Mouse (Mus musculus): ENCODE data around the gene Nxf1. TPM values are rescaled to one million over a fixed set of nuclear protein-coding genes. Genes with fewer than 3 reads are reported as not detected.
"Not testable (repeated sequence)": the region's sequence is repeated elsewhere in the genome, so short reads cannot be mapped to it uniquely, and the experiment has no call there.

Gene Nxf1
- total RNA-seq (2021): 128 and 179 TPM in 2 replicates
- long read RNA-seq, transcript Nxf1-201 (21 exons, 2,326 nt): major isoform, 16 of 38 reads
- long read RNA-seq, partial matches to known transcripts: 21 of 38 reads
- long read RNA-seq, other reads (novel, unspliced or antisense): 1 of 38 reads

- DNase-seq: peak; percentile 96
Observed at GRCm38 (mm10) chr19:8756635-8757387, at the start of gene Nxf1. Gene Nxf1, plus strand, starts transcription at chr19:8757073.

GRCm38 (mm10) chr19:8708954-8709353, 47.9 kb upstream of the Nxf1 start:
- DNase-seq: no peak

GRCm38 (mm10) chr19:8710057-8710456, 46.8 kb upstream of the Nxf1 start:
- no peak for DNase-seq

GRCm38 (mm10) chr19:8711506-8711905, 45.4 kb upstream of the Nxf1 start:
- DNase-seq: no peak

GRCm38 (mm10) chr19:8711949-8712869, 44.7 kb upstream of the Nxf1 start:
- no peak for DNase-seq

GRCm38 (mm10) chr19:8712870-8713305, 44.0 kb upstream of the Nxf1 start:
- peak; percentile 69 for DNase-seq

- peak; percentile 94 for DNase-seq
Observed at GRCm38 (mm10) chr19:8713306-8713996, 43.4 kb upstream of the Nxf1 start.

- no peak for DNase-seq
Observed at GRCm38 (mm10) chr19:8713997-8714652, 42.7 kb upstream of the Nxf1 start.

GRCm38 (mm10) chr19:8714653-8715481, 42.0 kb upstream of the Nxf1 start:
- no peak for DNase-seq

- no peak for DNase-seq
Observed at GRCm38 (mm10) chr19:8715868-8716766, 40.8 kb upstream of the Nxf1 start.

GRCm38 (mm10) chr19:8716767-8717475, 40.0 kb upstream of the Nxf1 start:
- no peak for DNase-seq

- peak; percentile 58 for DNase-seq
Observed at GRCm38 (mm10) chr19:8718357-8718756, 38.5 kb upstream of the Nxf1 start.

- DNase-seq: not testable (repeated sequence)
Observed at GRCm38 (mm10) chr19:8719037-8719436, 37.8 kb upstream of the Nxf1 start.

- no peak for DNase-seq
Observed at GRCm38 (mm10) chr19:8721378-8721777, 35.5 kb upstream of the Nxf1 start.

- no peak for DNase-seq
Observed at GRCm38 (mm10) chr19:8722021-8722420, 34.9 kb upstream of the Nxf1 start.

GRCm38 (mm10) chr19:8722559-8722906, 34.3 kb upstream of the Nxf1 start:
- no peak for DNase-seq

GRCm38 (mm10) chr19:8722907-8723573, 33.8 kb upstream of the Nxf1 start, which contains the start of gene Slc3a2:
Gene Slc3a2, minus strand, starts transcription at chr19:8723369.
- DNase-seq: peak; percentile 92

- DNase-seq: no peak
Observed at GRCm38 (mm10) chr19:8723574-8724346, 33.1 kb upstream of the Nxf1 start.
